Mouse (Mus musculus) midbrain, embryonic 11.5 days (tissue): ENCODE results near the gene Vwf. TPM values are rescaled to one million over a fixed set of nuclear protein-coding genes. Genes with fewer than 3 reads are reported as not detected.

Experiments used
- ATAC-seq: fragments of 200-750 bp; cut with Nextera tagmentation; 2 replicates; pipeline ENCODE4 v1.8.0; 2017; ENCODE audit warnings: moderate TSS enrichment, moderate library complexity; ENCODE audit not compliant: low FRiP score
- DNase-seq: peaks from one replicate; pipeline ENCODE4 v3.0.0; 2015; ENCODE audit warnings: low spot score; ENCODE audit errors: missing footprints
- H3K27ac ChIP-seq: fragments of 300-500 bp; sonication (generic); 2 replicates; pipeline ENCODE4 v1.5.1; 2014; ENCODE audit warnings: low read depth, low read length
- H3K27me3 ChIP-seq: fragments of 300-500 bp; sonication (generic); 2 replicates; pipeline ENCODE4 v1.6.1; 2014; ENCODE audit warnings: mild to moderate bottlenecking, low read length, moderate library complexity, mixed read lengths; ENCODE audit not compliant: control insufficient read depth, insufficient read depth
- H3K36me3 ChIP-seq: fragments of 300-500 bp; sonication (generic); 2 replicates; pipeline ENCODE4 v1.6.1; 2014; ENCODE audit warnings: mild to moderate bottlenecking, low read length, moderate library complexity, mixed read lengths; ENCODE audit not compliant: control insufficient read depth, insufficient read depth
- H3K4me1 ChIP-seq: fragments of 300-500 bp; sonication (generic); 2 replicates; pipeline ENCODE4 v1.6.1; 2014; ENCODE audit warnings: low read length; ENCODE audit not compliant: control insufficient read depth, insufficient read depth
- H3K4me2 ChIP-seq: fragments of 300-500 bp; sonication (generic); 2 replicates; pipeline ENCODE4 v1.6.1; 2014; ENCODE audit warnings: mild to moderate bottlenecking, moderate library complexity
- H3K4me3 ChIP-seq: fragments of 300-500 bp; sonication (generic); 2 replicates; pipeline ENCODE4 v1.5.1; 2014; ENCODE audit warnings: low read depth, low read length
- H3K9ac ChIP-seq: fragments of 300-500 bp; sonication (generic); 2 replicates; pipeline ENCODE4 v1.6.1; 2014; ENCODE audit warnings: low read length
- H3K9me3 ChIP-seq: fragments of 300-500 bp; sonication (generic); 2 replicates; pipeline ENCODE4 v1.6.1; 2016; ENCODE audit warnings: low read length; ENCODE audit not compliant: control insufficient read depth
- WGBS: fragments of 180-500 bp; shearing (Covaris S2); extraction: QIAGEN DNeasy Blood & Tissue Kit; methylation state at CpG from one replicate; pipeline ENCODE4 v1.1.7; 2014; 5-methylcytosine and 5-hydroxymethylcytosine counted together
- polyA plus RNA-seq: library from polyadenylated mRNA; unstranded; fragments of >200 nt; fragmentation: Nextera tagmentation; extraction: Ambion mirVana; gene quantifications from 2 replicates; pipeline ENCODE4 v1.2.1, GENCODE M21; 2014

Vwf gene
- polyA plus RNA-seq, 1 experiment from 2014 or later, result 15.8 TPM

DNA sequence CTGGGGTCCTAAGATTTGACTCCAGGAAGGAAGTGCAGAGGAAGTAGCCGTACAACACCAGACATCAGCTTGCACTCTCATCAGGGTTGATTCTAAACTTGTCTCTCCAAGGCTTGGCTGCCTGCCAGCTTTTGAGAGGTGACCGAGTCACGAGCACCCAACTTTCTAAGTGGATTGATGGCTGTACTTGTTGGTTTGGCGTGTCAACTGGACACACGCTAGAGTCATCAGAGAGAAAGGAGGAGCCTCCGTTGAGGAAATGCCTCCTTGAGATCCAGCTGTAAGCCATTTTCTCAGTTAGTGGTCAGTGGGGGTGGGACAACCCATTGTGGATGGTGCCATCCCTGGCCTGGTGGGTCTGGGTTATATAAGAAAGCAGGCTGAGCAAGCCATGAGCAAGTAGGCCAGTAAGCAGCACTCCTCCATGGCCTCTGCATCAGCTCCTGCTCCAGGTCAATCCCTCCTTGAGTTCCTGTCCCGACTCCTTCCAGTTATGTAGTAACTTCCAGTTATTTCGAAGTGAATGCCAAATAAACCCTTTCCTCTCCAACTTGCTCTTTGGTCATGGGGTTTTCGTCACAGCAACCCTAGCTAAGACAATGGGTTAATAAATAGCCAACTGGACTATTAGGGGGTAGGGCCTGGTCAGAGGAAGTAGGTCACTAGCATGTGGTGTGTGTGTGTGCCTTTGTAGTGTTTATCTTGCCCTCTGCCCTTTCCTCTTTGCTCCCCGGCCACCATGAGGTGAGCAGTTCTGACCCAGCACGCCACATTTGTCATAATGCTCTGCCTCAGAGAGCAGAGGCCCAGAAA lies 30.9 kb upstream of the Vwf start:
- H3K9ac ChIP-seq, result no peak overlapping the region
- no peak overlapping the region for H3K4me2 ChIP-seq
- no peak overlapping the region for H3K4me3 ChIP-seq
- H3K4me1 ChIP-seq, result no peaks in the 10 kb centered on the region
- DNase-seq, result no peak
- ATAC-seq, result no peak
- 82% methylated on average over 11 of the region's 11 CpGs for WGBS
- H3K27ac ChIP-seq, result no peak overlapping the region
- no peaks in the 10 kb centered on the region for H3K9me3 ChIP-seq
- no peaks in the 10 kb centered on the region for H3K27me3 ChIP-seq
- H3K36me3 ChIP-seq, result no peaks in the 10 kb centered on the region

DNA sequence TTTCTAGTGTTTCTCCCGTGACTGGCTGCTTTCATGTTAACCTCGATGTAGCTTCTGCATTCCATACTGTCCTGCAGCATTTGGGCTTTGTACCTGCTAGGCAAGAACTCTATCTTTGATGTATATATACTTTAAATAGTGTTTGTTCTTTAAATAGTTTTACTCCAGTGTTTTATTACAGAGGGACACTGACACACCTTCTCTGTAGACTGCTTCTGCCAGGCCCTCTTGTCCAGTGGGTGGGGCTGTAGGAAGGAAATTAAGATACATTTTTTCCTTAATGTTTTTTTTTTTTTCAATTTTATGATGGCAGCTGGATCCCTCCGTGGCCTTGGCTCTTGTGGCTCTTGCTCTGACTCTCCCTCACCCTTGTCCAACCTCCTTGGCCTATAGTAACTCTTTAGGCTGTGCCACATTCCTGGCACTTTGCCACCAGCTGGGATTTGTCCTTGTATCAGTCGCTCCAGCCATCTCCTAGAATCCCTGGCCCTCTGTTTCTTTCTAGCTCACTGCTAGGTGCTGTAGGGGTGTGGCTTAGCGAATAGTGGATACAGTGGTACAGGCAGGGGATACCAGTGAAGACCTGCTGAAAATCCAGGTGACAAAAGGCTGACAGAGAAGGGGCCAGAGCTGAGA lies 24.9 kb upstream of the Vwf start:
- Histone ChIP-seq H3K9ac (no peak overlapping the region), H3K4me2 (no peak overlapping the region), H3K4me1 (no peaks in the 10 kb centered on the region), H3K27me3 (no peaks in the 10 kb centered on the region), H3K27ac (no peak overlapping the region), H3K4me3 (no peak overlapping the region), H3K9me3 (no peaks in the 10 kb centered on the region), H3K36me3 (no peaks in the 10 kb centered on the region)
- DNase-seq (no peak), ATAC-seq (no peak)
- 66% methylated on average over 5 of the region's 5 CpGs for WGBS

DNA sequence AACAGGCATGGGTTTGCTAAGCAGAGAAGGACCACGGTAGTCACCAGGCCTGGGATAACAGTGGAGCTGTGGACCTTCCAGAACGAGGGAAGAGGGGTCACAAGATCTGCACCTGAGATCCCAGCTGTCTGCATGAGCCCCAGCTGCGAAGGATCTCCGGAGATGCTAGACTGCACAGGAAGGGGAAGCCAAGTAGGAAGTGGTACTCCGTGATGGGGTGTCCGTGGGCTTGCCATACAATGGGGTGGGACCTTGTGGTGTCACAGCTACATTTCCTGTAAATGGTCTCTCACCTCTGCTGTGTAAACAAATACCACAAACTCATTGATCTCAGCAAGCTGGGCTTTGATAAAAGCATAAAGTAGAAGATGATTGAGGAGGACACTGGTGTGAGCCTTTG lies 22.5 kb upstream of the Vwf start:
- Histone ChIP-seq H3K4me3 (no peak overlapping the region), H3K27ac (no peak overlapping the region), H3K4me2 (no peak overlapping the region), H3K9me3 (no peaks in the 10 kb centered on the region), H3K27me3 (no peaks in the 10 kb centered on the region), H3K36me3 (no peaks in the 10 kb centered on the region), H3K9ac (no peak overlapping the region), H3K4me1 (no peaks in the 10 kb centered on the region)
- ATAC-seq (no peak), DNase-seq (no peak)
- 92% methylated on average over 6 of the region's 6 CpGs for WGBS

DNA sequence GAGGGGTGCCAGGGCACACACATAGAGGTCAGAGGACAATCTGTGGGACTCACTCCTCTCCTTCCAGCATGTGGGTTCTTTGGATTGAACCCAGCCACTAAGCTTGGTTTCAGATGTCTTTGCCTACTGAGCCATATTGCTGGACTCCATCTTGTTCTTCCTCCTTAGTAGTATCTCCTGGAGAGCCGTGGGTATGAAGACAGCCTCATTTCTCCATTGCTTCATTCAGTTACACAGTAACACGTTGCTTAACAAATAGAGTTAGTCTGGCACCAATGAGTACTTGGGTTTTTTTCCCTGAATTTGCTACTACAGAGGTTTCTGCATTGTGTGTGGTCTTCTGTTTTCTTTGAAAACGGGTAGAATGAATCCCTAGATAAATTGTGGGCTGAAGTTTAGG lies 20.5 kb upstream of the Vwf start:
- DNase-seq (no peak), ATAC-seq (no peak)
- Histone ChIP-seq H3K4me3 (no peak overlapping the region), H3K27me3 (no peaks in the 10 kb centered on the region), H3K4me2 (no peak overlapping the region), H3K9ac (no peak overlapping the region), H3K27ac (no peak overlapping the region), H3K9me3 (no peaks in the 10 kb centered on the region), H3K4me1 (no peaks in the 10 kb centered on the region), H3K36me3 (no peaks in the 10 kb centered on the region)
- WGBS, result 76% methylated on average over 3 of the region's 3 CpGs

DNA sequence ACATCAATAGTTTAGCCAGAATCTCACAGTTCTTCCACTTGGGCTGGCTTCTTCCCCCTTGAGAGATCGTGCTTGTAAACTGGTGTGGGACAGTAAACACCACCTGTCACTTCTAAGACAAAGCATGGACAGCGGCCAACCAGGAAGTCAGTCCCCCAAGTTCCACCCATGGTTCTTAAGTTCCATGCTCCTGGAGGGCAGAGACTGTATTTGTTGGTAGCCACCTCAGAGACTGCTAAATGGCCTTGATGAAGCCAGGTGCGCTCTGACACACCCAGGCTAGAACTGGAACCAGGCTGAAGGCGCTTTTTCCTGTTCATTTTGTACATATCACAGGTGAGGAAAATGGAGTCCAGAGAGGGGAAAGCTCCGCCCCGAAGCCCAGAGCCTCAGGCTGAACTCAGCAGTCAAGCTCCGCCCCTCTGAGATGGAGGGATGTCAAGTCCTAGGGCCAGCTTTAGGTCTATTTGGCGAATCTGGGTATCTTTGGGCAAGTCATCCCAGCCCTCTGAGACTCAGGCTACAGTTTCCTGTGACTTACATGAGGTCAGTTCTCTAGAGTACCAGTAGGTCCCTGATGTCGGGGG lies 17.9 kb upstream of the Vwf start:
- DNase-seq (no peak), ATAC-seq (no peak)
- Histone ChIP-seq H3K9me3 (no peaks in the 10 kb centered on the region), H3K36me3 (no peaks in the 10 kb centered on the region), H3K27ac (no peak overlapping the region), H3K4me3 (no peak overlapping the region), H3K9ac (no peak overlapping the region), H3K4me2 (no peak overlapping the region), H3K27me3 (no peaks in the 10 kb centered on the region), H3K4me1 (no peaks in the 10 kb centered on the region)
- WGBS, result 87% methylated on average over 9 of the region's 9 CpGs

DNA sequence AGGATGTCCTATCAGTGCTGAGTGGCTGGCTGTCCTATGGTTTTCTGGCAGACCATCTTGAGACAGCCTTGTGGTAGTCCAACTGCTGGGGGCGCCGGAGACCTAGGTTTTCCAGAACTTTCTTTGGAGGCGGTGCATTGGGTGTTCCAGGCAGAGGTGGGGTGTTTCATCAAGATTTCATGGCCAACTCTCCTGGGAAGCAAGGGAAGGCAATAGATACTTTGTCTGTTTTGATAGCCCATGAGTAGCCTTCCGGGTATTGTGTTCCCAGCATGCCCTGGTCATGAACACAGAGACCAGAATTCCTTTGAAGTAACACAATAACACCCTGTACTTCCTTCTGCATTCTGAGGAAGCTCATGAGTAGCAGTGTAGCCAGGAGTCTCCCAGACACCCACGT lies 17.1 kb upstream of the Vwf start:
- Histone ChIP-seq H3K27me3 (no peaks in the 10 kb centered on the region), H3K4me1 (no peaks in the 10 kb centered on the region), H3K36me3 (no peaks in the 10 kb centered on the region), H3K9me3 (no peaks in the 10 kb centered on the region), H3K9ac (no peak overlapping the region), H3K27ac (no peak overlapping the region), H3K4me3 (no peak overlapping the region), H3K4me2 (no peak overlapping the region)
- ATAC-seq (no peak), DNase-seq (no peak)
- 87% methylated on average over 5 of the region's 5 CpGs for WGBS

DNA sequence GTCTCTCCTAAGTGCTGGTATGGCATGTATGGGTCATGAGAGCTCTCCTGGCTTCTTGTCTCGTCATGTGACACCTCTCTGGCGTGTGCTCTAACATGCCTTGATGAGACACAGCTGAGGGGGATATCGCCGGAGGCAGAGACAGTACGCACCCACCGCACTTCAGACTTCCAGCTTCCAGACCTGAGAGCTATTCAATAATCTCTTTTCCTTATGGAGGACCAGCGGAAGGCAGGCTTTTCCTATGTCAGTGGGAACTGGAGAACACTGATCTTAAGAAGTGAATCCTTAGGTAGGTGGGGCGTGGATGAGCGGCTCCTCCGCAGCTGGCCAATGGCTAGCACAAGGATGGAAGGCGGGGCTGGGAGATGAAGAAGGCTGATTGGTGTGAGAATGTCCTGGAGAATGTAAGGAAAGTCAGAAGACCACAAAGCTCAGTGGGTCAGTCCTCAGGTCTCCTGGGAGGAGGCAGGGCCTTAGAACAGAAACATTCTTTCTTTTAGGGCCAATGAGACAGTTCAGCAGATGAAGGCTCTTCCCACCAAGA lies 13.4 kb upstream of the Vwf start:
- Histone ChIP-seq H3K4me1 (no peaks in the 10 kb centered on the region), H3K9ac (no peak overlapping the region), H3K4me2 (no peak overlapping the region), H3K9me3 (no peaks in the 10 kb centered on the region), H3K27me3 (no peaks in the 10 kb centered on the region), H3K4me3 (no peak overlapping the region), H3K36me3 (no peaks in the 10 kb centered on the region), H3K27ac (no peak overlapping the region)
- 88% methylated on average over 11 of the region's 11 CpGs for WGBS
- ATAC-seq, result no peak
- no peak for DNase-seq

DNA sequence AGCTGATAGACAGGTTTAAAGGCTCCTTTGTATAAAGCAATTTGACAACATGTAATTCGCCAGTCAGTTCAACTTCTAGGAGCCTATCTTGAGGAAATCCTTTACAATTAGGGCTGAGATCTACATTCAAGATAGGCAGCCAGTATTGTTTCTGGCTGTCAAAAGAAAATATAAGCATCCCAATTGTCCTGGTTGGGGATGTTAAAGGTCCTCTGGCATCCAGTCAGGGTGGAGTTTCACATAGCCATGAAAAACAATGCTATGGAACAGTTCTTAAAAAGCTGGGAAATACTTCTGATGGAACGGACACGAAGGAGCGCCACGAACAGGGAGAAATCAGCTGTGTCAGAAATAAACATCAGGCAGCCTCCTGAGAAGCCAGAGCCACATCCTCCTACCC lies 11.6 kb upstream of the Vwf start:
- H3K4me2 ChIP-seq, result no peak overlapping the region
- no peak overlapping the region for H3K9ac ChIP-seq
- H3K36me3 ChIP-seq, result no peaks in the 10 kb centered on the region
- no peaks in the 10 kb centered on the region for H3K27me3 ChIP-seq
- DNase-seq (no peak), ATAC-seq (no peak)
- H3K4me1 ChIP-seq, result no peaks in the 10 kb centered on the region
- no peak overlapping the region for H3K4me3 ChIP-seq
- WGBS, result 82% methylated on average over 5 of the region's 5 CpGs
- H3K27ac ChIP-seq, result no peak overlapping the region
- no peaks in the 10 kb centered on the region for H3K9me3 ChIP-seq

DNA sequence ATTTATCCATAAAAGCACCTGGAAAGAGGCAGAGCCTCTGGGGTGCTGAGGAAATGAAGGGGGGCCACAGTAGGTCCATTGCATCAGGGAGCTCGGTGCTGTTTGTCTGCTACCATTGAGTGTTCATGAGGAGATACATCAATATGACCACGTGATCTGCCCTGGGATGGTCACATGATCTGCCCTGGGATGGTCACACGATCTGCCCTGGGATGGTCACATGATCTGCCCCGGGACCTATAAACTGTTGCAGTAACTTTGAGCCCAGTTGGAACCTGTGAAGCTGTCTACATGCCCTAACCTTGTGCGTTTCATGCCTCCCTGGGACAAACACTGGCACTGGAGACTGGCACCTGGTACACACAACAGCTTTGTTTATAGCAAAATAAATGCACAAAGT lies 8.1 kb upstream of the Vwf start:
- Histone ChIP-seq H3K4me3 (no peak overlapping the region), H3K4me1 (no peaks in the 10 kb centered on the region), H3K36me3 (no peaks in the 10 kb centered on the region), H3K4me2 (no peak overlapping the region), H3K9me3 (no peaks in the 10 kb centered on the region), H3K9ac (no peak overlapping the region), H3K27ac (no peak overlapping the region), H3K27me3 (no peaks in the 10 kb centered on the region)
- 82% methylated on average over 5 of the region's 5 CpGs for WGBS
- ATAC-seq, result no peak
- no peak for DNase-seq
